Mouse (Mus musculus) testis, adult 2 months (tissue): ENCODE results near the gene Lyg1. TPM values are rescaled to one million over a fixed set of nuclear protein-coding genes. Genes with fewer than 3 reads are reported as not detected.

Source experiments
- H3K27ac ChIP-seq: fragments of 200-500 bp; 2 replicates; pipeline ENCODE4 v1.5.1; 2012; ENCODE audit warnings: low read depth, low read length; ENCODE audit not compliant: control insufficient read depth, insufficient read depth
- H3K27me3 ChIP-seq: fragments of 200-500 bp; 2 replicates; pipeline ENCODE4 v1.6.1; 2012; ENCODE audit warnings: mild to moderate bottlenecking, low read length, moderate library complexity; ENCODE audit not compliant: control insufficient read depth, insufficient read depth
- H3K36me3 ChIP-seq: fragments of 200-500 bp; 2 replicates; pipeline ENCODE4 v1.6.1; 2012; ENCODE audit warnings: mild to moderate bottlenecking, low read length; ENCODE audit not compliant: control insufficient read depth, insufficient read depth
- H3K4me1 ChIP-seq: fragments of 200-500 bp; 2 replicates; pipeline ENCODE4 v1.6.1; 2012; ENCODE audit warnings: low read length; ENCODE audit not compliant: control insufficient read depth, insufficient read depth
- H3K4me3 ChIP-seq: fragments of 200-500 bp; 2 replicates; pipeline ENCODE4 v1.5.1; 2012; ENCODE audit warnings: low read depth, mild to moderate bottlenecking, low read length, moderate library complexity, mixed read lengths; ENCODE audit not compliant: control insufficient read depth
- CTCF ChIP-seq: fragments of 200-500 bp; IDR thresholded peaks from 2 replicates; pipeline ENCODE4 v1.5.1; 2012; ENCODE audit warnings: low read depth, mild to moderate bottlenecking, inconsistent platforms, low read length, moderate library complexity; ENCODE audit not compliant: control insufficient read depth, insufficient read depth, insufficient replicate concordance
- POLR2A ChIP-seq: fragments of 200-500 bp; IDR thresholded peaks from 2 replicates; pipeline ENCODE4 v1.6.1; 2012; ENCODE audit warnings: low read depth, mild to moderate bottlenecking, inconsistent platforms, low read length, moderate library complexity; ENCODE audit not compliant: control insufficient read depth
- polyA plus RNA-seq: library from polyadenylated mRNA; depleted of rRNA; stranded (reverse); fragments of >200 nt; gene quantifications from 2 replicates; pipeline ENCODE4 v1.2.3, GENCODE M21; 2012; rRNA removed

Gene Lyg1
- polyA plus RNA-seq = not detected in 2 replicates

GRCm38 (mm10) chr1:37957659-37958058, at the start of gene Lyg1:
Lyg1 (minus strand) TSS chr1:37957759.
- Histone ChIP-seq H3K4me1 (no peaks in the 10 kb centered on the region), H3K4me3 (no peak within 1 kb of the TSS), H3K27me3 (no peaks in the 10 kb centered on the region), H3K27ac (no peak within 1 kb of the TSS), H3K36me3 (no peaks in the 10 kb centered on the region)
- TF ChIP-seq CTCF = no peak
- TF ChIP-seq POLR2A = no peak

- Histone ChIP-seq H3K4me3 (no peak overlapping the region), H3K4me1 (peaks cover 5% of the 10 kb centered on the region; the same call in 1 of the 2 replicates), H3K27me3 (no peaks in the 10 kb centered on the region), H3K36me3 (no peaks in the 10 kb centered on the region), H3K27ac (no peak overlapping the region)
- TF ChIP-seq CTCF (no peak), POLR2A (no peak)
Measured at GRCm38 (mm10) chr1:38006741-38007140, 49.2 kb upstream of the Lyg1 start.

- TF ChIP-seq POLR2A = no peak
- TF ChIP-seq CTCF = no peak
- no peaks in the 10 kb centered on the region for H3K27me3 ChIP-seq
Measured at GRCm38 (mm10) chr1:38003046-38003445, 45.5 kb upstream of the Lyg1 start.

GRCm38 (mm10) chr1:38001956-38002355, 44.4 kb upstream of the Lyg1 start:
- no peak overlapping the region for H3K27ac ChIP-seq
- H3K4me1 ChIP-seq = 0 out of 2 replicates have a peak, but pooled peaks cover 3% of the 10 kb centered on the region
- no peaks in the 10 kb centered on the region for H3K27me3 ChIP-seq
- H3K4me3 ChIP-seq = peak overlapping the region; percentile 10; the same call in 1 of the 2 replicates
- H3K36me3 ChIP-seq = no peaks in the 10 kb centered on the region
- TF ChIP-seq CTCF = no peak
- TF ChIP-seq POLR2A = no peak

More at GRCm38 (mm10) chr1:38003046-38003445, 45.5 kb upstream of the Lyg1 start:
- Histone ChIP-seq H3K36me3 (no peaks in the 10 kb centered on the region), H3K4me3 (no peak overlapping the region), H3K27ac (no peak overlapping the region), H3K4me1 (0 out of 2 replicates have a peak, but pooled peaks cover 3% of the 10 kb centered on the region)

- Histone ChIP-seq H3K27ac (no peak overlapping the region), H3K27me3 (no peaks in the 10 kb centered on the region), H3K36me3 (no peaks in the 10 kb centered on the region), H3K4me3 (peak overlapping the region; percentile 59), H3K4me1 (peaks cover 7% of the 10 kb centered on the region; the same call in 1 of the 2 replicates)
- TF ChIP-seq POLR2A (no peak), CTCF (no peak)
Measured at GRCm38 (mm10) chr1:38000844-38001243, 43.3 kb upstream of the Lyg1 start.

GRCm38 (mm10) chr1:37999552-37999951, 42.0 kb upstream of the Lyg1 start:
- H3K4me3 ChIP-seq = peak overlapping the region; percentile 46
- H3K36me3 ChIP-seq = peaks cover 3% of the 10 kb centered on the region
- H3K27me3 ChIP-seq = no peaks in the 10 kb centered on the region
- TF ChIP-seq CTCF = no peak
- TF ChIP-seq POLR2A = no peak
- peaks cover 7% of the 10 kb centered on the region; the same call in 1 of the 2 replicates for H3K4me1 ChIP-seq
- H3K27ac ChIP-seq = no peak overlapping the region

GRCm38 (mm10) chr1:37998371-37999199, 41.0 kb upstream of the Lyg1 start:
- Histone ChIP-seq H3K27ac (peak overlapping the region; percentile 97), H3K36me3 (peaks cover 3% of the 10 kb centered on the region), H3K27me3 (no peaks in the 10 kb centered on the region), H3K4me3 (peak overlapping the region; percentile 95), H3K4me1 (peaks cover 7% of the 10 kb centered on the region; the same call in 1 of the 2 replicates)
- TF ChIP-seq POLR2A (no peak), CTCF (no peak)
